Comparison of ENCODE assay signal across 9 mouse cellular contexts in the genomic region with DNA sequence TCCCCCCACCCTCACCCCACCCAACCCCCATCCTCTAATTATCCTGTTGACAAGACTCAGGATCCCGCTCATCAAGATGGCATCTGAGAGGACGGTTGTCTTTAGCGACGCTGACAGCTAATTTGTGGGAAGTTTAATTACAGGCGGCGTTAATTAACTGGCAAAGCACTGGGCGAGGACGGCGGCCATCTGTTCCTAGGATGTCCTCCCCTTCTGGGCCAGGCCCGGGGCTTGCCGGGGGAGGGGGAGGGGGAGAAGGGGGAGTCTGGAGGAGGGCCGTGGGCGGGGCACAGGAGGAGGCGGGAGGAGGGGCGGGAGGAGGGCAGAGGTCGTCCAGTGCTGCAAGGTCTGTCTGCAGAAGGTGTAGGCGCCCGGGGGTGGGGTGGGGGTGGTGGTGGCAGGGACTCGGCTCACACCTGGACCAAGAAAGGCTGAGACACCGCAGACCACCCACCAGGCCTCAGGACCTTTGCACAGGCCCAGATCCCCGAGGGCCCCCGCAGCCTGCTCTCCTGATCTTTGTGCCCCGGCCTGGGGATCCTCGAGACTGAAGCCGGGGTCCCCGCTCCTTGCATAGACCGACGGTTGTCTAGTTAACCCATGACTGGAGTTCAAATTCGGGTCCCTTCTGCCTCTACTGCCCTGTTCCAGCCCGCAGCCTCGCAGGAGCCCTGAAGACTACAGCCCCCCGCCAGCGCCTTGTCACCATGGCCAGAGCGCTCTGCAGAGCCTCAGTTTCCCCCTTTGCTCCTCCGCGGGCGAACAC. TPM values are rescaled to one million over a fixed set of nuclear protein-coding genes. Genes with fewer than 3 reads are reported as not detected.
DNase-seq lines count a peak whose midpoint lies in the region; ATAC-seq and TF ChIP-seq lines count a peak whose summit lies in the region.
"Had no signal": no experiment of that assay in that cellular context is flagged by ENCODE, and none has a peak within 500 bp of the region (broad histone marks: within the 10 kb centered on the region; RNA-seq: fewer than 3 reads in every experiment).

No protein-coding gene starts in this region.

- H3K27me3 ChIP-seq in kidney, postnatal 0 days (ENCODE audit: insufficient read depth, low read length), result peaks cover 28% of the 10 kb centered on the region
- H3K27me3 ChIP-seq in forebrain, embryonic 16.5 days (replicated peaks; ENCODE audit: control insufficient read depth, insufficient read depth, low read length), result no peaks in the 10 kb centered on the region
- H3K27me3 ChIP-seq in liver, embryonic 12.5 days (replicated peaks), result peaks cover 80% of the 10 kb centered on the region
- peaks cover 43% of the 10 kb centered on the region for H3K27me3 ChIP-seq in stomach, embryonic 16.5 days (ENCODE audit: control insufficient read depth, insufficient read depth, low read length)

- H3K4me2 ChIP-seq in kidney, postnatal 0 days (ENCODE audit: low read length), result peak overlapping the region; percentile 21; the same call in 1 of the 2 replicates
- H3K4me2 ChIP-seq in forebrain, embryonic 16.5 days (ENCODE audit: low read length), result peak overlapping the region; percentile 32
- peak overlapping the region; percentile 24; the same call in 1 of the 2 replicates for H3K4me2 ChIP-seq in liver, embryonic 12.5 days
- H3K4me2 ChIP-seq in stomach, embryonic 16.5 days (ENCODE audit: low read depth, low read length), result no peak overlapping the region

- no peak overlapping the region for H3K27ac ChIP-seq in kidney, postnatal 0 days
- H3K27ac ChIP-seq in brown adipose tissue, adult 24 weeks (replicated peaks; ENCODE audit: low read depth, low read length), result no peak overlapping the region
- H3K27ac ChIP-seq in forebrain, embryonic 16.5 days (ENCODE audit: low read length), result peak overlapping the region; percentile 98
- H3K27ac ChIP-seq in liver, embryonic 12.5 days, result no peak overlapping the region
- no peak overlapping the region for H3K27ac ChIP-seq in stomach, embryonic 16.5 days (ENCODE audit: low read length)

- H3K9me3 ChIP-seq in kidney, postnatal 0 days (replicated peaks; ENCODE audit: low read length), result no peaks in the 10 kb centered on the region
- no peaks in the 10 kb centered on the region for H3K9me3 ChIP-seq in forebrain, embryonic 16.5 days (ENCODE audit: control insufficient read depth, low read length)
- H3K9me3 ChIP-seq in liver, embryonic 12.5 days (replicated peaks), result no peaks in the 10 kb centered on the region
- no peaks in the 10 kb centered on the region for H3K9me3 ChIP-seq in stomach, embryonic 16.5 days (replicated peaks; ENCODE audit: control insufficient read depth, low read length)

- TF ChIP-seq CTCF in kidney, postnatal 0 days (IDR thresholded peaks at IDR 0.05; ENCODE audit: low read depth), result no peak

- DNase-seq in kidney, postnatal 0 days (ENCODE audit: low spot score), result peak; percentile 50
- no peak for DNase-seq in kidney, adult 11 months
- no peak for DNase-seq in frontal cortex, postnatal 36 days (ENCODE audit: low spot score in 2 of 2)
- DNase-seq in frontal cortex, postnatal 14 days (ENCODE audit: low spot score in 2 of 2), result no peak

- no peak overlapping the region for H3K4me3 ChIP-seq in kidney, postnatal 0 days (replicated peaks; ENCODE audit: low read depth, low read length)
- H3K4me3 ChIP-seq in brown adipose tissue, adult 24 weeks (ENCODE audit: insufficient read depth, low read depth, low read length), result peak overlapping the region; percentile 16; the same call in 1 of the 2 replicates
- H3K4me3 ChIP-seq in forebrain, embryonic 16.5 days (replicated peaks; ENCODE audit: low read length), result no peak overlapping the region
- H3K4me3 ChIP-seq in liver, embryonic 12.5 days, result no peak overlapping the region
- no peak overlapping the region for H3K4me3 ChIP-seq in stomach, embryonic 16.5 days (replicated peaks; ENCODE audit: low read length)

- H3K9ac ChIP-seq in kidney, postnatal 0 days (ENCODE audit: low read depth, low read length), result no peak overlapping the region
- peak overlapping the region; percentile 36; the same call in 1 of the 2 replicates for H3K9ac ChIP-seq in forebrain, embryonic 16.5 days (replicated peaks; ENCODE audit: low read depth, low read length)
- no peak overlapping the region for H3K9ac ChIP-seq in liver, embryonic 12.5 days
- 0 out of 2 replicates have a peak overlapping the region, but pooled peaks have one; percentile 16 for H3K9ac ChIP-seq in stomach, embryonic 16.5 days (ENCODE audit: low read length)

- peaks cover 20% of the 10 kb centered on the region; the same call in 1 of the 2 replicates for H3K4me1 ChIP-seq in kidney, postnatal 0 days (replicated peaks; ENCODE audit: insufficient read depth, low read length)
- no peaks in the 10 kb centered on the region; the same call in 1 of the 2 replicates for H3K4me1 ChIP-seq in brown adipose tissue, adult 24 weeks (ENCODE audit: control insufficient read depth, insufficient read depth, insufficient read length, low read length)
- H3K4me1 ChIP-seq in forebrain, embryonic 16.5 days (replicated peaks; ENCODE audit: control insufficient read depth, insufficient read depth, low read length), result peaks cover 55% of the 10 kb centered on the region
- peaks cover 22% of the 10 kb centered on the region for H3K4me1 ChIP-seq in liver, embryonic 12.5 days
- peaks cover 10% of the 10 kb centered on the region for H3K4me1 ChIP-seq in stomach, embryonic 16.5 days (ENCODE audit: control insufficient read depth, insufficient read depth, low read length)

- no peaks in the 10 kb centered on the region for H3K36me3 ChIP-seq in kidney, postnatal 0 days (ENCODE audit: insufficient read depth, low read length)
- no peaks in the 10 kb centered on the region for H3K36me3 ChIP-seq in forebrain, embryonic 16.5 days (ENCODE audit: control insufficient read depth, insufficient read depth)
- H3K36me3 ChIP-seq in liver, embryonic 12.5 days, result no peaks in the 10 kb centered on the region
- H3K36me3 ChIP-seq in stomach, embryonic 16.5 days (ENCODE audit: control insufficient read depth, insufficient read depth, low read length), result no peaks in the 10 kb centered on the region

- no peak for ATAC-seq in kidney, postnatal 0 days (replicated peaks; ENCODE audit: low FRiP score, low read depth)
- peak; percentile 64 for ATAC-seq in forebrain, embryonic 16.5 days
- no peak for ATAC-seq in liver, embryonic 12.5 days
- ATAC-seq in stomach, embryonic 16.5 days (ENCODE audit: insufficient read depth, low FRiP score), result no peak

- 7% methylated on average over 32 of the region's 37 CpGs for WGBS in kidney, postnatal 0 days
- WGBS in forebrain, embryonic 16.5 days, result 4% methylated on average over 31 of the region's 37 CpGs
- WGBS in liver, embryonic 12.5 days (ENCODE audit: insufficient replicate concordance), result 12% methylated on average over 31 of the region's 37 CpGs
- 8% methylated on average over 32 of the region's 37 CpGs for WGBS in stomach, embryonic 16.5 days

RNA-seq across cellular contexts. Expression of gene Znrf4, which starts 2.3 kb away (rescaled TPM):
- polyA plus RNA-seq in kidney, postnatal 0 days (2015; fragmentation: Nextera tagmentation; extraction: Ambion mirVana), result not detected in 2 replicates
- not detected in 2 replicates for polyA plus RNA-seq in brown adipose tissue, adult 24 weeks (2012; ENCODE audit: insufficient read depth, insufficient read length, missing spikeins)
- 0.21 TPM in 1 of 2 replicates, not detected in the other for polyA plus RNA-seq in forebrain, embryonic 16.5 days (2015; fragmentation: Nextera tagmentation; extraction: Ambion mirVana)
- not detected in 2 replicates for polyA plus RNA-seq in liver, embryonic 12.5 days (2016; fragmentation: Nextera tagmentation; extraction: Ambion mirVana)
- polyA plus RNA-seq in stomach, embryonic 16.5 days (2015; fragmentation: Nextera tagmentation; extraction: Ambion mirVana), result not detected in 2 replicates
- polyA plus RNA-seq: heart, embryonic 14.5 days had no signal

RNA-seq across cellular contexts. Expression of gene Ptprs, which starts 33.6 kb away (rescaled TPM):
- polyA plus RNA-seq in kidney, postnatal 0 days (2015; fragmentation: Nextera tagmentation; extraction: Ambion mirVana), result 44.7 and 45.3 TPM in 2 replicates
- polyA plus RNA-seq in brown adipose tissue, adult 24 weeks (2012; ENCODE audit: insufficient read depth, insufficient read length, missing spikeins), result 10.3 and 10.7 TPM in 2 replicates
- 359 and 391 TPM in 2 replicates for polyA plus RNA-seq in forebrain, embryonic 16.5 days (2015; fragmentation: Nextera tagmentation; extraction: Ambion mirVana)
- 19.3 and 21.2 TPM in 2 replicates for polyA plus RNA-seq in liver, embryonic 12.5 days (2016; fragmentation: Nextera tagmentation; extraction: Ambion mirVana)
- 58.5 and 61.9 TPM in 2 replicates for polyA plus RNA-seq in stomach, embryonic 16.5 days (2015; fragmentation: Nextera tagmentation; extraction: Ambion mirVana)

RNA-seq across cellular contexts. Expression of gene Gm20219, which starts 44.3 kb away (rescaled TPM):
- 0.93 and 1.1 TPM in 2 replicates for polyA plus RNA-seq in kidney, postnatal 0 days (2015; fragmentation: Nextera tagmentation; extraction: Ambion mirVana)
- not detected in 2 replicates for polyA plus RNA-seq in brown adipose tissue, adult 24 weeks (2012; ENCODE audit: insufficient read depth, insufficient read length, missing spikeins)
- polyA plus RNA-seq in forebrain, embryonic 16.5 days (2015; fragmentation: Nextera tagmentation; extraction: Ambion mirVana), result 0.51 and 0.92 TPM in 2 replicates
- polyA plus RNA-seq in liver, embryonic 12.5 days (2016; fragmentation: Nextera tagmentation; extraction: Ambion mirVana), result 0.20 and 0.25 TPM in 2 replicates
- 17.5 and 21.3 TPM in 2 replicates for polyA plus RNA-seq in stomach, embryonic 16.5 days (2015; fragmentation: Nextera tagmentation; extraction: Ambion mirVana)

Comparison
In these comparisons a context has a peak if more than half of its experiments do, and no peak if none do; other contexts are left out.
1. H3K9ac ChIP-seq: peak in forebrain, embryonic 16.5 days (single experiment) and stomach, embryonic 16.5 days (single experiment); none in kidney, postnatal 0 days (single experiment) and liver, embryonic 12.5 days (single experiment).